Mouse (Mus musculus) forebrain, embryonic 13.5 days (tissue): ENCODE measurements around the gene Ash1l. TPM values are rescaled to one million over a fixed set of nuclear protein-coding genes. Genes with fewer than 3 reads are reported as not detected.

ENCODE experiments used
- ATAC-seq: fragments of 200-750 bp; cut with Nextera tagmentation; 2 replicates; pipeline ENCODE4 v1.8.0; 2017
- H3K27ac ChIP-seq: fragments of 300-500 bp; sonication (generic); 2 replicates; pipeline ENCODE4 v1.5.1; 2015; ENCODE audit warnings: inconsistent platforms, mild to moderate bottlenecking, moderate library complexity
- H3K27me3 ChIP-seq: fragments of 300-500 bp; sonication (generic); 2 replicates; pipeline ENCODE4 v1.6.1; 2015; ENCODE audit warnings: mild to moderate bottlenecking, inconsistent platforms
- H3K36me3 ChIP-seq: fragments of 300-500 bp; sonication (generic); 2 replicates; pipeline ENCODE4 v1.6.1; 2015; ENCODE audit warnings: mild to moderate bottlenecking, inconsistent platforms; ENCODE audit not compliant: poor library complexity, severe bottlenecking
- H3K4me1 ChIP-seq: fragments of 300-500 bp; sonication (generic); 2 replicates; pipeline ENCODE4 v1.6.1; 2015; ENCODE audit warnings: inconsistent platforms
- H3K4me2 ChIP-seq: fragments of 300-500 bp; sonication (generic); 2 replicates; pipeline ENCODE4 v1.6.1; 2015; ENCODE audit warnings: inconsistent platforms, mild to moderate bottlenecking, moderate library complexity
- H3K4me3 ChIP-seq: fragments of 300-500 bp; sonication (generic); 2 replicates; pipeline ENCODE4 v1.5.1; 2015; ENCODE audit warnings: mild to moderate bottlenecking, inconsistent platforms
- H3K9ac ChIP-seq: fragments of 300-500 bp; sonication (generic); 2 replicates; pipeline ENCODE4 v1.6.1; 2015; ENCODE audit warnings: mild to moderate bottlenecking, inconsistent platforms
- H3K9me3 ChIP-seq: fragments of 300-500 bp; sonication (generic); replicated peaks from 2 replicates; pipeline ENCODE4 v1.6.1; 2016; ENCODE audit warnings: inconsistent platforms
- WGBS: fragments of 180-500 bp; shearing (Covaris S2); methylation state at CpG from one replicate; pipeline ENCODE4 v1.1.7; 2015; 5-methylcytosine and 5-hydroxymethylcytosine counted together
- polyA plus RNA-seq: library from polyadenylated mRNA; unstranded; fragments of >200 nt; fragmentation: Nextera tagmentation; extraction: Ambion mirVana; gene quantifications from 2 replicates; pipeline ENCODE4 v1.2.1, GENCODE M21; 2015

The Ash1l gene
- polyA plus RNA-seq, 1 experiment from 2014 or later, result 21.8 TPM

GRCm38 (mm10) chr3:89101459-89101811, 151.0 kb downstream of the Ash1l start:
- H3K4me2 ChIP-seq, result peak overlapping the region; percentile 86
- H3K4me1 ChIP-seq, result peaks cover 33% of the 10 kb centered on the region
- H3K9me3 ChIP-seq, result no peaks in the 10 kb centered on the region
- peak overlapping the region; percentile 76 for H3K4me3 ChIP-seq
- peak overlapping the region; percentile 72 for H3K27ac ChIP-seq
- no peak for ATAC-seq
- under 1% methylated on average over 19 of the region's 19 CpGs for WGBS
- H3K36me3 ChIP-seq, result peaks cover 34% of the 10 kb centered on the region
- H3K9ac ChIP-seq, result peak overlapping the region; percentile 84
- H3K27me3 ChIP-seq, result no peaks in the 10 kb centered on the region

- ATAC-seq, result peak; percentile 100
- Histone ChIP-seq H3K4me1 (peaks cover 33% of the 10 kb centered on the region), H3K27ac (peak within 1 kb of the TSS; percentile 72), H3K27me3 (no peaks in the 10 kb centered on the region), H3K36me3 (peaks cover 28% of the 10 kb centered on the region), H3K9me3 (no peaks in the 10 kb centered on the region), H3K4me3 (peak within 1 kb of the TSS; percentile 76), H3K9ac (peak within 1 kb of the TSS; percentile 84), H3K4me2 (peak within 1 kb of the TSS; percentile 86)
- under 1% methylated on average over 26 of the region's 26 CpGs for WGBS
Measured at GRCm38 (mm10) chr3:89101812-89102494, 151.5 kb downstream of the Ash1l start, which contains the start of gene Fdps. TSS of gene Fdps (minus strand) at chr3:89101959.

GRCm38 (mm10) chr3:89102495-89103290, 152.3 kb downstream of the Ash1l start:
- no peaks in the 10 kb centered on the region for H3K9me3 ChIP-seq
- H3K36me3 ChIP-seq, result peaks cover 26% of the 10 kb centered on the region
- 0 out of 2 replicates have a peak overlapping the region, but pooled peaks have one; percentile 50 for H3K9ac ChIP-seq
- H3K4me1 ChIP-seq, result peaks cover 33% of the 10 kb centered on the region
- 64% methylated on average over 12 of the region's 12 CpGs for WGBS
- H3K4me3 ChIP-seq, result peak overlapping the region; percentile 76
- no peaks in the 10 kb centered on the region for H3K27me3 ChIP-seq
- H3K27ac ChIP-seq, result peak overlapping the region; percentile 65
- ATAC-seq, result no peak
- peak overlapping the region; percentile 86 for H3K4me2 ChIP-seq

- H3K36me3 ChIP-seq, result peaks cover 21% of the 10 kb centered on the region
- H3K9me3 ChIP-seq, result no peaks in the 10 kb centered on the region
- no peak for ATAC-seq
- no peaks in the 10 kb centered on the region for H3K27me3 ChIP-seq
- H3K9ac ChIP-seq, result no peak overlapping the region
- H3K27ac ChIP-seq, result no peak overlapping the region
- 79% methylated on average over 4 of the region's 4 CpGs for WGBS
- H3K4me2 ChIP-seq, result no peak overlapping the region
- H3K4me1 ChIP-seq, result peaks cover 33% of the 10 kb centered on the region
- H3K4me3 ChIP-seq, result no peak overlapping the region
Measured at GRCm38 (mm10) chr3:89103291-89103595, 152.8 kb downstream of the Ash1l start.

- H3K9ac ChIP-seq, result no peak overlapping the region
- no peak overlapping the region for H3K4me3 ChIP-seq
- ATAC-seq, result no peak
- H3K27me3 ChIP-seq, result no peaks in the 10 kb centered on the region
- no peaks in the 10 kb centered on the region for H3K36me3 ChIP-seq
- no peak overlapping the region for H3K27ac ChIP-seq
- H3K4me2 ChIP-seq, result no peak overlapping the region
- no peaks in the 10 kb centered on the region for H3K9me3 ChIP-seq
- H3K4me1 ChIP-seq, result peaks cover 8% of the 10 kb centered on the region
Measured at GRCm38 (mm10) chr3:89106881-89107280, 156.5 kb downstream of the Ash1l start.

- WGBS, result 75% methylated on average over 3 of the region's 3 CpGs
Measured at GRCm38 (mm10) chr3:89107545-89107944, 157.1 kb downstream of the Ash1l start.

GRCm38 (mm10) chr3:89108146-89108545, 157.7 kb downstream of the Ash1l start:
- H3K36me3 ChIP-seq, result no peaks in the 10 kb centered on the region
- no peaks in the 10 kb centered on the region for H3K4me1 ChIP-seq
- H3K9ac ChIP-seq, result no peak overlapping the region
- H3K27ac ChIP-seq, result no peak overlapping the region
- no peak overlapping the region for H3K4me2 ChIP-seq
- no peaks in the 10 kb centered on the region for H3K27me3 ChIP-seq
- H3K4me3 ChIP-seq, result no peak overlapping the region
- ATAC-seq, result no peak
- H3K9me3 ChIP-seq, result no peaks in the 10 kb centered on the region
- 76% methylated on average over 1 of the region's 1 CpGs for WGBS

More at GRCm38 (mm10) chr3:89107545-89107944, 157.1 kb downstream of the Ash1l start:
- Histone ChIP-seq H3K27me3 (no peaks in the 10 kb centered on the region), H3K4me2 (no peak overlapping the region), H3K9ac (no peak overlapping the region), H3K36me3 (no peaks in the 10 kb centered on the region), H3K27ac (no peak overlapping the region), H3K4me3 (no peak overlapping the region), H3K4me1 (peaks cover 3% of the 10 kb centered on the region; the same call in 1 of the 2 replicates), H3K9me3 (no peaks in the 10 kb centered on the region)
- no peak for ATAC-seq

- H3K27me3 ChIP-seq, result no peaks in the 10 kb centered on the region
- no peak for ATAC-seq
- no peak overlapping the region for H3K4me2 ChIP-seq
- no peak overlapping the region for H3K4me3 ChIP-seq
- no peaks in the 10 kb centered on the region for H3K36me3 ChIP-seq
- H3K9ac ChIP-seq, result no peak overlapping the region
- no peaks in the 10 kb centered on the region for H3K9me3 ChIP-seq
- no peak overlapping the region for H3K27ac ChIP-seq
- no peaks in the 10 kb centered on the region for H3K4me1 ChIP-seq
- WGBS, result 90% methylated on average over 4 of the region's 4 CpGs
Measured at GRCm38 (mm10) chr3:89113058-89113457, 162.6 kb downstream of the Ash1l start.

GRCm38 (mm10) chr3:89115522-89115921, 165.1 kb downstream of the Ash1l start:
- no peaks in the 10 kb centered on the region for H3K27me3 ChIP-seq
- H3K4me3 ChIP-seq, result no peak overlapping the region

GRCm38 (mm10) chr3:89123313-89123712, 172.9 kb downstream of the Ash1l start:
- H3K36me3 ChIP-seq, result no peaks in the 10 kb centered on the region
- WGBS, result 87% methylated on average over 2 of the region's 2 CpGs
- no peak overlapping the region for H3K27ac ChIP-seq
- no peak for ATAC-seq
- H3K27me3 ChIP-seq, result no peaks in the 10 kb centered on the region
- no peak overlapping the region for H3K4me3 ChIP-seq
- no peaks in the 10 kb centered on the region for H3K4me1 ChIP-seq
- H3K4me2 ChIP-seq, result no peak overlapping the region
- H3K9me3 ChIP-seq, result no peaks in the 10 kb centered on the region
- no peak overlapping the region for H3K9ac ChIP-seq

More at GRCm38 (mm10) chr3:89115522-89115921, 165.1 kb downstream of the Ash1l start:
- Histone ChIP-seq H3K9me3 (no peaks in the 10 kb centered on the region), H3K27ac (no peak overlapping the region), H3K9ac (no peak overlapping the region), H3K4me2 (no peak overlapping the region), H3K4me1 (no peaks in the 10 kb centered on the region), H3K36me3 (no peaks in the 10 kb centered on the region)
- ATAC-seq, result no peak
- WGBS, result 12% methylated on average over 2 of the region's 2 CpGs

GRCm38 (mm10) chr3:89124241-89124640, 173.8 kb downstream of the Ash1l start:
- no peak overlapping the region for H3K4me2 ChIP-seq
- H3K36me3 ChIP-seq, result no peaks in the 10 kb centered on the region
- H3K27ac ChIP-seq, result no peak overlapping the region
- H3K4me1 ChIP-seq, result no peaks in the 10 kb centered on the region
- ATAC-seq, result no peak
- H3K9ac ChIP-seq, result no peak overlapping the region
- H3K9me3 ChIP-seq, result no peaks in the 10 kb centered on the region
- H3K4me3 ChIP-seq, result no peak overlapping the region
- WGBS, result 81% methylated on average over 3 of the region's 3 CpGs
- H3K27me3 ChIP-seq, result no peaks in the 10 kb centered on the region

- Histone ChIP-seq H3K4me3 (no peak overlapping the region), H3K9ac (no peak overlapping the region), H3K27me3 (no peaks in the 10 kb centered on the region), H3K36me3 (no peaks in the 10 kb centered on the region), H3K27ac (no peak overlapping the region), H3K9me3 (no peaks in the 10 kb centered on the region), H3K4me2 (no peak overlapping the region), H3K4me1 (no peaks in the 10 kb centered on the region)
- 86% methylated on average over 3 of the region's 3 CpGs for WGBS
- no peak for ATAC-seq
Measured at GRCm38 (mm10) chr3:89125981-89126380, 175.6 kb downstream of the Ash1l start.
